Mouse (Mus musculus): ENCODE data around the gene Fam92b. TPM values are rescaled to one million over a fixed set of nuclear protein-coding genes. Genes with fewer than 3 reads are reported as not detected.

Gene Fam92b
- polyA plus RNA-seq, 1 experiment = not detected

DNA sequence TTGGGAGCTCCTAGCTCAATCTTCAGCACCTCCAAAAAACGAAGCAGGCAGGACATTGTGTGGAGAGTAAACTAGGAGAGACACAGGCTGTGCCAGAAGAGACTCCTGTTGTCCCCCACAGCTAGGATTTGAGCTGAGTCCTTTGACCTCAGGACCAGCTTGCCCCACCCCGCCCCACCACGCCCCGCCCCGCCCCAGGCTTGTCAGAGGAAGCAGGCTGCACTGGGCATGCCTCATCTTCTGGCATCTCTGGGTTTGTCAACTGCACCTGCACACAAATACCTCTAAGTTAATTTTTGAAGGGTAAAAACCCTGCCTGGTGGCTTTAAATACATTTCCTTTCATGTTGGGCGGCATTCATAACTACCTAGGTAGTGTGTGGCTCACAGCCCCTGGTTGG, 24.1 kb upstream of the Fam92b start:
- Histone ChIP-seq H3K27ac (ENCODE audit: control insufficient read depth, insufficient read depth, low read depth, low read length, poor library complexity) (no peak overlapping the region), H3K4me1 (ENCODE audit: control insufficient read depth, insufficient read depth, low read length) (no peaks in the 10 kb centered on the region), H3K4me3 (replicated peaks; ENCODE audit: control insufficient read depth, low read depth, low read length) (no peak overlapping the region)
- WGBS = 66% methylated on average over 6 of the region's 6 CpGs
- no peak for TF ChIP-seq POLR2A (IDR thresholded peaks at IDR 0.05; ENCODE audit: borderline replicate concordance, control insufficient read depth, low read depth, low read length)
- TF ChIP-seq CTCF (IDR thresholded peaks at IDR 0.05; ENCODE audit: control insufficient read depth, insufficient read depth, low read length) = no peak

DNA sequence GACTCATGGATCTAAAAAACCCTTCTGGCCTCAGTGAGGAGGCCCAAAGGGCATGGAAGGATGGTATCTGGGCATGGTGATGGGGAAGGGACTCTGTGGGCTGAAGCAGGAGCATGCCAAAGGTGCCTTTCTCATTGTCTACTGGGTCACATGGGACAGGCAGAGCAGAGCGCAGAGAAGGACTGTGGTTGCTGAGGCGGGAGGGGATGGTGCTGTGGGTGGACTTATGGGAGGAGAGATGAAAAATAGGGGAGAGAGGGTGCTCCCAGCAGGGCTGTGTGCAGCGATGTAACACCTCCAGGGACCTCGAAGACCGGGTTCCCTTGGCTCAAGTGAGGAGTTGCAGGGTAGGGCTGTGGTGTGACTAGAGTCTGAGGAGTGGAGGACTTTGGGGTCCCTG, 14.9 kb upstream of the Fam92b start:
- Histone ChIP-seq H3K4me1 (ENCODE audit: control insufficient read depth, insufficient read depth, low read length) (no peaks in the 10 kb centered on the region), H3K27ac (ENCODE audit: control insufficient read depth, insufficient read depth, low read depth, low read length, poor library complexity) (no peak overlapping the region), H3K4me3 (replicated peaks; ENCODE audit: control insufficient read depth, low read depth, low read length) (no peak overlapping the region)
- WGBS = 93% methylated on average over 5 of the region's 5 CpGs
- no peak for TF ChIP-seq CTCF (IDR thresholded peaks at IDR 0.05; ENCODE audit: control insufficient read depth, insufficient read depth, low read length)
- TF ChIP-seq POLR2A (IDR thresholded peaks at IDR 0.05; ENCODE audit: borderline replicate concordance, control insufficient read depth, low read depth, low read length) = no peak

DNA sequence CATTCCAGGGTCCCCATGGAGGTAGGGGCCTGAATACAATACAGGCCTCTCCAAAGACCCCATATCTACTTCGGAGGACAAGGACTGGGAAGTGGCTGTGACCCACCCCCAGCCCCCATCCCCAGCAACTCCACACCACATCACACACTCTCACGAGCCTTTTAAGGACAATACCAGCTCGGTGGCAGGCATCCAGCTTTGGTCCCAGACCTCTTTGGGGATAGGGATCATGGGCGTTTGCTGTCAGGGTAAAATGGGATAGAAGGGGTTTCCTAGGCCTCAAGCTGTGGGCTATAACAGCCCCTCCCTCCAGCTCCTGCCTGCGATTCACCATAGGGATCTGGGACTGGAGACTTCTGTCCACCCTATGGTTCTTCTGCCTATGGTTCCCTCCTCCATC, 14.4 kb upstream of the Fam92b start:
- 72% methylated on average over 5 of the region's 5 CpGs for WGBS
- Histone ChIP-seq H3K4me1 (ENCODE audit: control insufficient read depth, insufficient read depth, low read length) (no peaks in the 10 kb centered on the region), H3K27ac (ENCODE audit: control insufficient read depth, insufficient read depth, low read depth, low read length, poor library complexity) (no peak overlapping the region), H3K4me3 (replicated peaks; ENCODE audit: control insufficient read depth, low read depth, low read length) (no peak overlapping the region)
- TF ChIP-seq CTCF (IDR thresholded peaks at IDR 0.05; ENCODE audit: control insufficient read depth, insufficient read depth, low read length) (no peak), POLR2A (IDR thresholded peaks at IDR 0.05; ENCODE audit: borderline replicate concordance, control insufficient read depth, low read depth, low read length) (no peak)

DNA sequence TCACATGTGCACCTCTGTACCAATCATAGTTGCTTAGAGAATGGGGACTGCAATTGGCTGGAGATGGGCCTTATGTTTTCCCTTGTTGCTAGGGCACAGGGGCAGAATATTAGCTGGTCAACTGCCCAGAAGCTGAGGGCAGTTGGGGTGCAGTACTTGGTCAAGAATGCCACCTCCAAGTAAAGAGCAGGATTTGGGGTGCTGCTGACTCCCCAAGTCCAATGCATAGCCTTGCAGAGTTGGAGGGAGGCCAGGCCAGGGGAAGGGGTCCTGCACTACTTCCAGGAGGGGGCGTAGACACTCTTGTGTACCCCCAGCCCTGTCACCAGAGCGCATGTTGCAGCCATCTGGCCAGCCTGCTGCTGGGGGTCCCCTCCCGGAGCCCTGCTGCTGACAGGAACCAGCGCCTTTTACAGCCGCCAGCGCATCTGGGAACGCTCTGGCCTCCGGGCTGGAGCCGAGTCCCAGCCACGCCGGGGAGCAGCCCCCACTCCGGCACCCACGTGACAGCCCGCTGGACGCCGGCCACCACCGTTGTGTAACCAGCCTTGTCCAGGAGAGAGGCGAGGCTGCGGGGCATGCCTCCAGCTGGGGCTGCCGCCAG, 13.6 kb upstream of the Fam92b start:
- WGBS = 57% methylated on average over 20 of the region's 20 CpGs
- no peaks in the 10 kb centered on the region for H3K4me1 ChIP-seq (ENCODE audit: control insufficient read depth, insufficient read depth, low read length)
- no peak for TF ChIP-seq POLR2A (IDR thresholded peaks at IDR 0.05; ENCODE audit: borderline replicate concordance, control insufficient read depth, low read depth, low read length)
- no peak for TF ChIP-seq CTCF (IDR thresholded peaks at IDR 0.05; ENCODE audit: control insufficient read depth, insufficient read depth, low read length)
- H3K4me3 ChIP-seq (replicated peaks; ENCODE audit: control insufficient read depth, low read depth, low read length) = no peak overlapping the region
- H3K27ac ChIP-seq (ENCODE audit: control insufficient read depth, insufficient read depth, low read depth, low read length, poor library complexity) = no peak overlapping the region

DNA sequence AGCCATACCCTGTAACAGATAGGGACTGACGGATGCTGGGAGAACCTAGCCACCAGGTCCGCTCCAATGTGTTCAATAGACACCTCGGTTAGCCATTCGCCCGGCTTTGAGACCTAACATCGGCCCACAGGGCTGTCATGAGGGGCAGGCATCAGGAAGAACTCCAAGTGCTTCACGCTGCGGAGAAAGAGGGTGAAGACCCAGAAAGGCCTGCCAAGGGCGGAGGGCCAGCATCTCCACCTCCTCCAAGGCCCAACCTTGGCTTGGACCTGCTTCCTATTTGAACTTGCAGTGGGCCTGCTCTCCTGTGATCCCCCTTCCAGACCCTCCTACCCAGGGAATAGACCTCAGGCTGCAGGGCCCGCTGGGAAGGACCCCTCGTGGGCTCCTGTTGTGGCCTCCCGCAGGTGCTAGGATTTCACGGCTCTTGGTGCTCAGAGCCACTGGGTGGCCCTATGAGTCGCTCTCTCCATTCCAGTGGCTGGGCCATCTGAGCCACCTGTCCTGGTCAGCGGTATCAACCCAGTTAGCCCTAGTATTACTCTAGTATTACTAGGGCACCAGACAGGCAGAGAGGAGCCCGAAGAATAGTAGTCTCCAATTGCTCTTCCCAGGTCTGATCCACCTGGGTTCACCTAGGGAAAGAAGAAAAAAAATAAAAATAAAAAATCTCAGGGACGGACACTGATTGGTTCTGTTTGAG, 13.0 kb upstream of the Fam92b start:
- TF ChIP-seq POLR2A (IDR thresholded peaks at IDR 0.05; ENCODE audit: borderline replicate concordance, control insufficient read depth, low read depth, low read length) (no peak), CTCF (IDR thresholded peaks at IDR 0.05; ENCODE audit: control insufficient read depth, insufficient read depth, low read length) (no peak)
- H3K4me1 ChIP-seq (ENCODE audit: control insufficient read depth, insufficient read depth, low read length) = no peaks in the 10 kb centered on the region
- 85% methylated on average over 17 of the region's 17 CpGs for WGBS
- H3K4me3 ChIP-seq (replicated peaks; ENCODE audit: control insufficient read depth, low read depth, low read length) = no peak overlapping the region
- no peak overlapping the region for H3K27ac ChIP-seq (ENCODE audit: control insufficient read depth, insufficient read depth, low read depth, low read length, poor library complexity)

DNA sequence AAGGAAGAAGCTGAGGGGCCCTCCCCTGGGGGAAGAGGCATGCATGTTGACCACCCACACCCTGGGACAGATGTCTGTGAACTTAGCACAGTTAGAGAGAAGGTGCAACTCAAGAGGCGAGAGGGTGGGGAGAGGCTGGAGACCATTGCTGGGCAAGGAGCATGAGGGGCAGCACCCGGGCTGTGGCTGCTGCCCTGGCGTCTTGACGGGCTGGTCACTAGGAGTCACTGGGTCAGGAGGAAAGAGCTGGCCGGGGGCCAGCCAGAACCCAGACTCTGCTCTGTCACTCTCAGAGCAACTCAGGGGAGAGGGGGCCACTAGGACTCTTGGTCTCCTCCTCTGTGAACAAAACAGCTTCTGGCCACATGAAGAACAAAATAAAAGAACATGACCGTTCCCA, 12.2 kb upstream of the Fam92b start:
- Histone ChIP-seq H3K27ac (ENCODE audit: control insufficient read depth, insufficient read depth, low read depth, low read length, poor library complexity) (no peak overlapping the region), H3K4me3 (replicated peaks; ENCODE audit: control insufficient read depth, low read depth, low read length) (no peak overlapping the region), H3K4me1 (ENCODE audit: control insufficient read depth, insufficient read depth, low read length) (no peaks in the 10 kb centered on the region)
- 69% methylated on average over 6 of the region's 6 CpGs for WGBS
- TF ChIP-seq POLR2A (IDR thresholded peaks at IDR 0.05; ENCODE audit: borderline replicate concordance, control insufficient read depth, low read depth, low read length) (no peak), CTCF (IDR thresholded peaks at IDR 0.05; ENCODE audit: control insufficient read depth, insufficient read depth, low read length) (no peak)

DNA sequence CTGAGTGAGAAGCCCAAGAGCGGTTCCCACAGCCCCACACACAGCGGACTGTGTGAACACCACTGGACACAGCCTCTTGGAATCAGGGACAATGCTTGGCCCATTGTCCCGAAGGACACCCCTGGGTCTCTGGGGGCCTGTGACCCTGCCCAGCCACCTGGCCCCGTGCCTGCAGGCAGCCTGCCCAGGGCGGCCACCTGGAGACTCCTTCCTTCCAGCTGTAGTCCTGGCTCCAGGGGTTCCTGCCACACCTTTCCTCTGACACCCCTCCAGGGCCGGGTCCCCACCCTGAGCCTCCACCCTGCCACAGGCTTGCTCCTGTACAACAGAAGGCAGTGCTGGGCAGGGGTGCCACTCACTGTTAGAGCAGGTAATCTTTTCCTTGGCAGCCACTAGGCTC, 11.2 kb upstream of the Fam92b start:
- 67% methylated on average over 6 of the region's 6 CpGs for WGBS
- no peak overlapping the region for H3K27ac ChIP-seq (ENCODE audit: control insufficient read depth, insufficient read depth, low read depth, low read length, poor library complexity)
- H3K4me1 ChIP-seq (ENCODE audit: control insufficient read depth, insufficient read depth, low read length) = no peaks in the 10 kb centered on the region
- no peak overlapping the region for H3K4me3 ChIP-seq (replicated peaks; ENCODE audit: control insufficient read depth, low read depth, low read length)
- TF ChIP-seq POLR2A (IDR thresholded peaks at IDR 0.05; ENCODE audit: borderline replicate concordance, control insufficient read depth, low read depth, low read length) (no peak), CTCF (IDR thresholded peaks at IDR 0.05; ENCODE audit: control insufficient read depth, insufficient read depth, low read length) (no peak)

DNA sequence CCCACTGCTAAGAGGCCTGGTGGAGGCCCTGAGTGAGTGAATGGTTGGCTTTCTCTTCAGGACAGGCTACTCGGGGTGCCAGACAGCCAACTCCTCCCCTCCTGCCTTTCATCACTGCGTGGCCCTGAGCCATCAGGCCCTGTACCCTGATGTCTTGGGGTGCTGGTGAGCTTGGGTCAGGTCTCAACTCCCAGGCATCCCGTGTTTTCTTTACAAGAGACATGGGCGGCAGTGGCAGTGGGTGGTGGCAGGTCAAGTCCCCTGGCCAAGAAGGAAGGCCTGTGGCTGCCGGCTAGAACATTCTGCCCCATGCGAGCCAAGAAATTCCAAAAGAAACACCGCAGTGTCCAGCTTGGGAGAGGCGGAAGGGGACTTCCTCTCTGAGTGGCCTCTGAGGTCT, 9.2 kb upstream of the Fam92b start:
- no peaks in the 10 kb centered on the region for H3K4me1 ChIP-seq (ENCODE audit: control insufficient read depth, insufficient read depth, low read length)
- WGBS = 79% methylated on average over 8 of the region's 8 CpGs
- TF ChIP-seq POLR2A (IDR thresholded peaks at IDR 0.05; ENCODE audit: borderline replicate concordance, control insufficient read depth, low read depth, low read length) (no peak), CTCF (IDR thresholded peaks at IDR 0.05; ENCODE audit: control insufficient read depth, insufficient read depth, low read length) (no peak)

More for the DNA sequence above, 9.2 kb upstream of the Fam92b start:
- H3K4me3 ChIP-seq (replicated peaks; ENCODE audit: control insufficient read depth, low read depth, low read length) = no peak overlapping the region
- no peak overlapping the region for H3K27ac ChIP-seq (ENCODE audit: control insufficient read depth, insufficient read depth, low read depth, low read length, poor library complexity)
